Mouse (Mus musculus): ENCODE data around the gene Mcpt1. TPM values are rescaled to one million over a fixed set of nuclear protein-coding genes. Genes with fewer than 3 reads are reported as not detected.
A peak's percentile ranks its signal among the peaks of the same experiment; 100 is the strongest.
"Not testable (repeated sequence)": the region's sequence is repeated elsewhere in the genome, so short reads cannot be mapped to it uniquely, and the experiment has no call there.

Gene Mcpt1
- polyA plus RNA-seq (2015; fragmentation: Nextera tagmentation; extraction: Ambion mirVana): 0.21 and 1.2 TPM in 2 replicates

- not testable (repeated sequence) for H3K4me2 ChIP-seq (replicated peaks); H3K4me3 ChIP-seq (replicated peaks); H3K4me1 ChIP-seq (replicated peaks); ATAC-seq; H3K27ac ChIP-seq; H3K36me3 ChIP-seq; H3K27me3 ChIP-seq (replicated peaks); H3K9ac ChIP-seq; H3K9me3 ChIP-seq
- WGBS: 62% methylated on average over 3 of the region's 3 CpGs
These were observed at the start of gene Mcpt1 for GRCm38 (mm10) chr14:56017671-56018070. Gene Mcpt1 (plus strand): TSS chr14:56017971.

GRCm38 (mm10) chr14:55987464-55987863 is 30.3 kb upstream of the Mcpt1 start:
- not testable (repeated sequence) for H3K4me2 ChIP-seq (replicated peaks); H3K27ac ChIP-seq; H3K9me3 ChIP-seq; H3K4me1 ChIP-seq (replicated peaks); H3K4me3 ChIP-seq (replicated peaks); H3K9ac ChIP-seq; H3K27me3 ChIP-seq (replicated peaks); H3K36me3 ChIP-seq; ATAC-seq
- WGBS: 62% methylated on average over 2 of the region's 3 CpGs

GRCm38 (mm10) chr14:56013147-56013546 is 4.6 kb upstream of the Mcpt1 start:
- Histone ChIP-seq H3K27me3 (replicated peaks) (no peaks in the 10 kb centered on the region), H3K9ac (no peak overlapping the region), H3K4me2 (replicated peaks) (no peak overlapping the region), H3K27ac (no peak overlapping the region), H3K4me1 (replicated peaks) (no peaks in the 10 kb centered on the region), H3K4me3 (replicated peaks) (no peak overlapping the region), H3K36me3 (no peaks in the 10 kb centered on the region), H3K9me3 (no peaks in the 10 kb centered on the region)
- WGBS: 77% methylated on average over 3 of the region's 3 CpGs
- ATAC-seq: no peak

- Histone ChIP-seq H3K4me2 (replicated peaks) (no peak overlapping the region), H3K36me3 (no peaks in the 10 kb centered on the region), H3K9ac (no peak overlapping the region), H3K27me3 (replicated peaks) (no peaks in the 10 kb centered on the region), H3K27ac (no peak overlapping the region), H3K4me3 (replicated peaks) (no peak overlapping the region), H3K4me1 (replicated peaks) (no peaks in the 10 kb centered on the region), H3K9me3 (no peaks in the 10 kb centered on the region)
- 91% methylated on average over 2 of the region's 2 CpGs for WGBS
- ATAC-seq: no peak
These were observed 3.8 kb upstream of the Mcpt1 start for GRCm38 (mm10) chr14:56013924-56014323.

GRCm38 (mm10) chr14:56019446-56019845 is 1.7 kb downstream of the Mcpt1 start:
- no peak overlapping the region for H3K4me3 ChIP-seq (replicated peaks)
- H3K4me2 ChIP-seq (replicated peaks): no peak overlapping the region
- H3K27me3 ChIP-seq (replicated peaks): no peaks in the 10 kb centered on the region
- no peak overlapping the region for H3K27ac ChIP-seq
- WGBS: 51% methylated on average over 1 of the region's 1 CpGs
- H3K9me3 ChIP-seq: no peaks in the 10 kb centered on the region
- no peak for ATAC-seq
- H3K4me1 ChIP-seq (replicated peaks): no peaks in the 10 kb centered on the region
- H3K36me3 ChIP-seq: no peaks in the 10 kb centered on the region
- no peak overlapping the region for H3K9ac ChIP-seq

GRCm38 (mm10) chr14:56021305-56021704 is 3.5 kb downstream of the Mcpt1 start:
- H3K27me3 ChIP-seq (replicated peaks); H3K9ac ChIP-seq; H3K27ac ChIP-seq; H3K9me3 ChIP-seq; H3K4me2 ChIP-seq (replicated peaks); ATAC-seq; H3K4me1 ChIP-seq (replicated peaks); H3K36me3 ChIP-seq; H3K4me3 ChIP-seq (replicated peaks): not testable (repeated sequence)
- WGBS: 67% methylated on average over 4 of the region's 4 CpGs

GRCm38 (mm10) chr14:56030395-56030794 is 12.6 kb downstream of the Mcpt1 start, which contains the start of gene Mcpt9:
Gene Mcpt9 (minus strand): TSS chr14:56030495.
- H3K4me1 ChIP-seq (replicated peaks); H3K4me3 ChIP-seq (replicated peaks); ATAC-seq; H3K36me3 ChIP-seq; H3K4me2 ChIP-seq (replicated peaks); H3K9ac ChIP-seq; H3K9me3 ChIP-seq; H3K27ac ChIP-seq; H3K27me3 ChIP-seq (replicated peaks): not testable (repeated sequence)
- WGBS: 76% methylated on average over 3 of the region's 3 CpGs

- H3K9ac ChIP-seq: no peak overlapping the region
- peak; percentile 68; the same call in 1 of the 2 replicates for ATAC-seq
- H3K36me3 ChIP-seq: no peaks in the 10 kb centered on the region
- no peak overlapping the region for H3K27ac ChIP-seq
- no peaks in the 10 kb centered on the region for H3K4me1 ChIP-seq (replicated peaks)
- no peaks in the 10 kb centered on the region for H3K27me3 ChIP-seq (replicated peaks)
- no peak overlapping the region for H3K4me2 ChIP-seq (replicated peaks)
- 71% methylated on average over 2 of the region's 2 CpGs for WGBS
- H3K9me3 ChIP-seq: no peaks in the 10 kb centered on the region
- H3K4me3 ChIP-seq (replicated peaks): no peak overlapping the region
These were observed 16.7 kb downstream of the Mcpt1 start for GRCm38 (mm10) chr14:56034433-56034832.

GRCm38 (mm10) chr14:56041792-56042191 is 24.0 kb downstream of the Mcpt1 start, which contains the start of gene Mcpt2:
Gene Mcpt2 (plus strand): TSS chr14:56042041.
- H3K9ac ChIP-seq: not testable (repeated sequence)

GRCm38 (mm10) chr14:56055408-56055807 is 37.6 kb downstream of the Mcpt1 start:
- no peak overlapping the region for H3K4me2 ChIP-seq (replicated peaks)
- no peaks in the 10 kb centered on the region for H3K9me3 ChIP-seq
- 72% methylated on average over 3 of the region's 3 CpGs for WGBS
- no peak overlapping the region for H3K4me3 ChIP-seq (replicated peaks)
- no peak overlapping the region for H3K27ac ChIP-seq
- H3K4me1 ChIP-seq (replicated peaks): no peaks in the 10 kb centered on the region
- no peak overlapping the region for H3K9ac ChIP-seq
- H3K36me3 ChIP-seq: no peaks in the 10 kb centered on the region
- no peak for ATAC-seq
- H3K27me3 ChIP-seq (replicated peaks): no peaks in the 10 kb centered on the region

More at GRCm38 (mm10) chr14:56041792-56042191, 24.0 kb downstream of the Mcpt1 start, which contains the start of gene Mcpt2:
- 81% methylated on average over 1 of the region's 1 CpGs for WGBS
- H3K4me3 ChIP-seq (replicated peaks); H3K4me2 ChIP-seq (replicated peaks); ATAC-seq; H3K9me3 ChIP-seq; H3K36me3 ChIP-seq; H3K27ac ChIP-seq; H3K27me3 ChIP-seq (replicated peaks); H3K4me1 ChIP-seq (replicated peaks): not testable (repeated sequence)

- Histone ChIP-seq H3K4me2 (replicated peaks) (no peak overlapping the region), H3K4me3 (replicated peaks) (no peak overlapping the region), H3K4me1 (replicated peaks) (no peaks in the 10 kb centered on the region), H3K27ac (no peak overlapping the region), H3K9me3 (no peaks in the 10 kb centered on the region), H3K9ac (no peak overlapping the region), H3K36me3 (no peaks in the 10 kb centered on the region), H3K27me3 (replicated peaks) (no peaks in the 10 kb centered on the region)
- ATAC-seq: no peak
- WGBS: 57% methylated on average over 4 of the region's 4 CpGs
These were observed 40.0 kb downstream of the Mcpt1 start for GRCm38 (mm10) chr14:56057722-56058121.

- 66% methylated on average over 3 of the region's 3 CpGs for WGBS
- H3K4me2 ChIP-seq (replicated peaks); H3K27ac ChIP-seq; H3K9me3 ChIP-seq; ATAC-seq; H3K4me3 ChIP-seq (replicated peaks); H3K27me3 ChIP-seq (replicated peaks); H3K4me1 ChIP-seq (replicated peaks); H3K36me3 ChIP-seq; H3K9ac ChIP-seq: not testable (repeated sequence)
These were observed 44.4 kb downstream of the Mcpt1 start, which contains the start of gene Mcpt4 for GRCm38 (mm10) chr14:56062213-56062612. Gene Mcpt4 (minus strand): TSS chr14:56062313.

All from intestine, embryonic 15.5 days (tissue).